Mouse (Mus musculus): Measurements from ENCODE around the gene Prr15l. TPM values are rescaled to one million over a fixed set of nuclear protein-coding genes. Genes with fewer than 3 reads are reported as not detected.

The Prr15l gene
- polyA plus RNA-seq, 1 experiment from 2014 or later: 0.35 TPM

DNA sequence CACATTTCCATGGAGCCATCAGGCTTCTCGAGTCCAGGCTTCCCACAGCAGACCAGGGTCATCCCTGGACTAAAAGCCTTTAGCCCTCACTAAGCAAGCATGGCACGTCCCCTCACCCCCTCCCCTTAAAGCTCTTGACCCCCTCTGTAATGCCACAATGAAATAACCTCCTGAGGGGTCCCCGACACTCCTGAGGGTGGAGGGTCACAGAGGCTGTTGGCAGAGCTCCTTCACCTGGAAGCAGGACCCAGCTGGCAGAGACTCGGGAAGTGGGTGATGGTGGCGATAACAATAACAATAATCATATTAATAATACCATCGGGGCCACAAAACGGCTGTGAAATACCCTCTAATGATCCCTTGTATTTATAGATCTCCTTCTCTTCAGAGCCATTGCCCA, 55.0 kb downstream of the Prr15l start, which contains the start of gene Sp2:
Sp2 (minus strand) TSS at position 101 of the 400 bp plus-strand sequence.
- H3K9ac ChIP-seq: no peak within 1 kb of the TSS
- no peaks in the 10 kb centered on the region for H3K36me3 ChIP-seq
- no peaks in the 10 kb centered on the region for H3K9me3 ChIP-seq
- H3K27me3 ChIP-seq: peaks cover 15% of the 10 kb centered on the region
- peak within 1 kb of the TSS; percentile 27; the same call in 1 of the 2 replicates for H3K4me2 ChIP-seq
- ATAC-seq (ENCODE audit: low FRiP score, low read depth): no peak
- 74% methylated on average over 7 of the region's 7 CpGs for WGBS
- H3K4me1 ChIP-seq (replicated peaks): peaks cover 13% of the 10 kb centered on the region
- H3K27ac ChIP-seq (replicated peaks): no peak within 1 kb of the TSS
- no peak within 1 kb of the TSS for H3K4me3 ChIP-seq

DNA sequence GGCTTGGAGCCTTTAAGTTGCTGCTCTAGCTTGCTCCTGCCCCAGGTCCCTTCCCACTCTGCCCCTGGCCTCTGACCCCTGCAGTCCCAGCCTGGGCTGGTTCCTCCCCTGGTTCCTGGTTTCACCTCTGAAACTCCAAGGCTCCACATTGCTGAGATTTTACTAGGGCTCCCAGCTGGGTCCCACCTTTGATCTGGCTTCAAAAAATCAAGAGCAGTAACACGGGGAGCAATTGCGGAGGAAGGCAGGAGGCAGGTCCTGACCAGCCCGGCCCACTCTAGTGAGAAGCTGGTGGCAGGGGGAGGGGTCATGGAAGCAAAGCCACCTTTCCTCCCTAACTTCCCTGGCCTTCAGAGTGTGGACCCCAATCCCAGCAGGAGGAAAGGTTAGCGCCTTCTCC, 57.0 kb downstream of the Prr15l start:
- H3K4me1 ChIP-seq (replicated peaks): peaks cover 13% of the 10 kb centered on the region
- WGBS: 30% methylated on average over 4 of the region's 4 CpGs
- H3K36me3 ChIP-seq: no peaks in the 10 kb centered on the region
- no peak for ATAC-seq (ENCODE audit: low FRiP score, low read depth)
- H3K4me3 ChIP-seq: no peak overlapping the region
- H3K27ac ChIP-seq (replicated peaks): no peak overlapping the region
- no peaks in the 10 kb centered on the region for H3K9me3 ChIP-seq
- peaks cover 20% of the 10 kb centered on the region for H3K27me3 ChIP-seq
- no peak overlapping the region for H3K4me2 ChIP-seq
- no peak overlapping the region for H3K9ac ChIP-seq

DNA sequence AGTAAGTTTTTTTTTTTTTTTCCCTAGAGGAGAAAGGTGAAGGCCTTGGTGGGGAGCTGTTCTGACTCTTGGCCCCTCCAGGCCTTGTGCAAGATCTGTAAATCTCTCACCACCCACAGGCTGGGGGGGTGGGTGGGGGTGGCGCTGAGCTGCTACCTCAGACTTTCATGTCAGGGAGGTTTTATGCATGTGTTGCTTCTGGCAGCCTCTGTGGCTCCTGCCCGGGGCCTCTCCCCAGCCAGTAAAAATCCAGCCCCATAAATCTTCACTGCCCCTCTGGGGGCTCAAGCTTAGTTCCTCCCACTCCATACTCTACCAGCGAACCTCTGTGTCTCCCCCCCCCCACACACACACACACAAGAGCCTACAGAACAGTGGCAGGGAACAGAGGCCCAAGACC, 58.6 kb downstream of the Prr15l start:
- peaks cover 13% of the 10 kb centered on the region for H3K4me1 ChIP-seq (replicated peaks)
- no peak overlapping the region for H3K9ac ChIP-seq
- WGBS: 40% methylated on average over 3 of the region's 3 CpGs
- H3K4me2 ChIP-seq: no peak overlapping the region
- peaks cover 20% of the 10 kb centered on the region for H3K27me3 ChIP-seq
- no peak overlapping the region for H3K27ac ChIP-seq (replicated peaks)
- no peak overlapping the region for H3K4me3 ChIP-seq
- no peak for ATAC-seq (ENCODE audit: low FRiP score, low read depth)
- H3K9me3 ChIP-seq: no peaks in the 10 kb centered on the region
- H3K36me3 ChIP-seq: no peaks in the 10 kb centered on the region

Other genes starting within 250 kb of the Prr15l start
- gene Snx11, start 150.5 kb upstream of the Prr15l start, polyA plus RNA-seq (2015; fragmentation: Nextera tagmentation; extraction: Ambion mirVana): 55.6 and 64.2 TPM in 2 replicates
- gene Cbx1, start 139.0 kb upstream of the Prr15l start, polyA plus RNA-seq (2015; fragmentation: Nextera tagmentation; extraction: Ambion mirVana): 66.0 and 78.0 TPM in 2 replicates
- gene Nfe2l1, start 98.1 kb upstream of the Prr15l start, polyA plus RNA-seq (2015; fragmentation: Nextera tagmentation; extraction: Ambion mirVana): 74.3 and 80.5 TPM in 2 replicates
- gene Copz2, start 78.2 kb upstream of the Prr15l start, polyA plus RNA-seq (2015; fragmentation: Nextera tagmentation; extraction: Ambion mirVana): 21.9 and 25.9 TPM in 2 replicates
- gene Cdk5rap3, start 11.6 kb upstream of the Prr15l start, polyA plus RNA-seq (2015; fragmentation: Nextera tagmentation; extraction: Ambion mirVana): 81.6 and 82.8 TPM in 2 replicates
- gene Pnpo, start 15.9 kb downstream of the Prr15l start, polyA plus RNA-seq (2015; fragmentation: Nextera tagmentation; extraction: Ambion mirVana): 30.4 and 32.5 TPM in 2 replicates
- 16.6 and 18.6 TPM in 2 replicates for gene Sp2, start 54.9 kb downstream of the Prr15l start, polyA plus RNA-seq (2015; fragmentation: Nextera tagmentation; extraction: Ambion mirVana)
- gene Sp6, start 85.3 kb downstream of the Prr15l start, polyA plus RNA-seq (2015; fragmentation: Nextera tagmentation; extraction: Ambion mirVana): 0.43 and 0.62 TPM in 2 replicates
- 14.5 and 15.1 TPM in 2 replicates for gene Scrn2, start 101.8 kb downstream of the Prr15l start, polyA plus RNA-seq (2015; fragmentation: Nextera tagmentation; extraction: Ambion mirVana)
- 3.3 and 3.6 TPM in 2 replicates for gene Lrrc46, start 113.3 kb downstream of the Prr15l start, polyA plus RNA-seq (2015; fragmentation: Nextera tagmentation; extraction: Ambion mirVana)
- gene Mrpl10, start 113.5 kb downstream of the Prr15l start, polyA plus RNA-seq (2015; fragmentation: Nextera tagmentation; extraction: Ambion mirVana): 62.2 and 63.9 TPM in 2 replicates
- 12.1 and 12.2 TPM in 2 replicates for gene Osbpl7, start 122.5 kb downstream of the Prr15l start, polyA plus RNA-seq (2015; fragmentation: Nextera tagmentation; extraction: Ambion mirVana)
- gene Tbx21, start 187.2 kb downstream of the Prr15l start, polyA plus RNA-seq (2015; fragmentation: Nextera tagmentation; extraction: Ambion mirVana): 0.13 TPM in 1 of 2 replicates, not detected in the other
- 10.3 and 11.1 TPM in 2 replicates for gene Tbkbp1, start 223.4 kb downstream of the Prr15l start, polyA plus RNA-seq (2015; fragmentation: Nextera tagmentation; extraction: Ambion mirVana)

Measured in hindbrain, embryonic 15.5 days (tissue).